Mouse (Mus musculus) embryonic facial prominence, embryonic 15.5 days (tissue): ENCODE measurements around the gene Xbp1. TPM values are rescaled to one million over a fixed set of nuclear protein-coding genes. Genes with fewer than 3 reads are reported as not detected.
"Not testable (repeated sequence)": the region's sequence is repeated elsewhere in the genome, so short reads cannot be mapped to it uniquely, and the experiment has no call there.

Experiments used
- ATAC-seq: fragments of 200-750 bp; cut with Nextera tagmentation; 2 replicates; pipeline ENCODE4 v1.8.0; 2017; ENCODE audit warnings: low read depth, moderate TSS enrichment; ENCODE audit not compliant: insufficient number of reproducible peaks, low FRiP score, low TSS enrichment
- H3K27ac ChIP-seq: fragments of 300-500 bp; sonication (generic); replicated peaks from 2 replicates; pipeline ENCODE4 v1.5.1; 2015; ENCODE audit warnings: mild to moderate bottlenecking, inconsistent platforms
- H3K27me3 ChIP-seq: fragments of 300-500 bp; sonication (generic); 2 replicates; pipeline ENCODE4 v1.6.1; 2015; ENCODE audit warnings: inconsistent platforms
- H3K36me3 ChIP-seq: fragments of 300-500 bp; sonication (generic); 2 replicates; pipeline ENCODE4 v1.6.1; 2015; ENCODE audit warnings: mild to moderate bottlenecking, inconsistent platforms
- H3K4me1 ChIP-seq: fragments of 300-500 bp; sonication (generic); 2 replicates; pipeline ENCODE4 v1.6.1; 2015; ENCODE audit warnings: inconsistent platforms
- H3K4me2 ChIP-seq: fragments of 300-500 bp; sonication (generic); replicated peaks from 2 replicates; pipeline ENCODE4 v1.6.1; 2015; ENCODE audit warnings: mild to moderate bottlenecking, inconsistent platforms
- H3K4me3 ChIP-seq: fragments of 300-500 bp; sonication (generic); replicated peaks from 2 replicates; pipeline ENCODE4 v1.5.1; 2015; ENCODE audit warnings: mild to moderate bottlenecking, inconsistent platforms
- H3K9ac ChIP-seq: fragments of 300-500 bp; sonication (generic); 2 replicates; pipeline ENCODE4 v1.6.1; 2015; ENCODE audit warnings: inconsistent platforms
- H3K9me3 ChIP-seq: fragments of 300-500 bp; sonication (generic); replicated peaks from 2 replicates; pipeline ENCODE4 v1.6.1; 2016; ENCODE audit warnings: inconsistent platforms
- WGBS: fragments of 180-500 bp; shearing (Covaris S2); methylation state at CpG from one replicate; pipeline ENCODE4 v1.1.7; 2015; 5-methylcytosine and 5-hydroxymethylcytosine counted together
- polyA plus RNA-seq: library from polyadenylated mRNA; unstranded; fragments of >200 nt; fragmentation: Nextera tagmentation; extraction: Ambion mirVana; gene quantifications from 2 replicates; pipeline ENCODE4 v1.2.1, GENCODE M21; 2015

Gene Xbp1
- 209 and 218 TPM in 2 replicates for polyA plus RNA-seq

DNA sequence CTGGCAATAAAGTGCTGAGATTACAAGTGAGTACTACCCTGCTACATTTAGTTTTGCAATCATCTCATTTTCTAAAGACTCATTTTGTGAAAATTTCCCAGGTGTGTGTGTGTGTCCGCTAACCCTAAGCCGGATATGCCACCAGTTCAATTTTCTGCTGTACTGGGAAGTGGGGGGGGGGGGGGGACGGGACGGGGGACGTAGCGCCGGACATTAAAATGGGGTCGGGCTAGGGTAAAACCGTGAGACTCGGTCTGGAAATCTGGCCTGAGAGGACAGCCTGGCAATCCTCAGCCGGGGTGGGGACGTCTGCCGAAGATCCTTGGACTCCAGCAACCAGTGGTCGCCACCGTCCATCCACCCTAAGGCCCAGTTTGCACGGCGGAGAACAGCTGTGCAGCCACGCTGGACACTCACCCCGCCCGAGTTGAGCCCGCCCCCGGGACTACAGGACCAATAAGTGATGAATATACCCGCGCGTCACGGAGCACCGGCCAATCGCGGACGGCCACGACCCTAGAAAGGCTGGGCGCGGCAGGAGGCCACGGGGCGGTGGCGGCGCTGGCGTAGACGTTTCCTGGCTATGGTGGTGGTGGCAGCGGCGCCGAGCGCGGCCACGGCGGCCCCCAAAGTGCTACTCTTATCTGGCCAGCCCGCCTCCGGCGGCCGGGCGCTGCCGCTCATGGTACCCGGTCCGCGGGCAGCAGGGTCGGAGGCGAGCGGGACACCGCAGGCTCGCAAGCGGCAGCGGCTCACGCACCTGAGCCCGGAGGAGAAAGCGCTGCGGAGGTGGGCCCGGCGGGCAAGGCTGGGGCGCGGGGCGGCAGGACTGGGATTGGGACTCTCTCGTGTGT lies at the start of gene Xbp1:
TSS of gene Xbp1 (plus strand) at position 248 of the 854 bp plus-strand sequence.
- no peaks in the 10 kb centered on the region for H3K9me3 ChIP-seq
- H3K27me3 ChIP-seq = no peaks in the 10 kb centered on the region
- peak within 1 kb of the TSS; percentile 94 for H3K9ac ChIP-seq
- under 1% methylated on average over 70 of the region's 72 CpGs for WGBS
- H3K4me3 ChIP-seq = peak within 1 kb of the TSS; percentile 85
- peaks cover 30% of the 10 kb centered on the region for H3K36me3 ChIP-seq
- peak within 1 kb of the TSS; percentile 52 for H3K4me2 ChIP-seq
- peaks cover 27% of the 10 kb centered on the region for H3K4me1 ChIP-seq
- peak within 1 kb of the TSS; percentile 93 for H3K27ac ChIP-seq
- ATAC-seq = peak; percentile 97

DNA sequence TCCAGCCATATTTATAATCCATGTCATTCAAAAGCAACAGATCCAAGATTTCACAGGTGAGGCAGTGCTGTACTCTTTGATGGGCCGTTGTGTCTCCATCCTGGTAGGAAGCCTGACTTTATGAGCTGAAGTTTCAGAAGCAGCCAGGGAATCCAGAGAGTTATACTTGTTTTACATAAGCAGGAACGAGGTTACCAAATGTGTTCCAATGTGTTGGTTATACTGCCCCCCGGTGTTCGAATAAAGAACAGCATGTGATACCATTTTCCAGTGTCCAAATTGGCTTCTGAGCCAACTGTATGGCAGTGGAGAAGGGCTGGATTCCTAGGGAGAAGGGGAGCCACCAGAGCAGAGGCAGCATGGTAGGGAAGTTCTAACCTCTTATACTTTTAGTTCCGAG lies 46.3 kb upstream of the Xbp1 start:
- Histone ChIP-seq H3K4me1 (no peaks in the 10 kb centered on the region), H3K9ac (no peak overlapping the region), H3K36me3 (no peaks in the 10 kb centered on the region), H3K27ac (no peak overlapping the region), H3K27me3 (no peaks in the 10 kb centered on the region), H3K4me2 (no peak overlapping the region), H3K9me3 (no peaks in the 10 kb centered on the region), H3K4me3 (no peak overlapping the region)
- ATAC-seq = no peak
- WGBS = 20% methylated on average over 5 of the region's 5 CpGs

GRCm38 (mm10) chr11:5475556-5476118 lies 44.8 kb upstream of the Xbp1 start:
- H3K9me3 ChIP-seq, H3K4me1 ChIP-seq, H3K27me3 ChIP-seq, H3K9ac ChIP-seq, H3K36me3 ChIP-seq, ATAC-seq, H3K27ac ChIP-seq, H3K4me2 ChIP-seq, H3K4me3 ChIP-seq: not testable (repeated sequence)
- WGBS = 84% methylated on average over 2 of the region's 2 CpGs

GRCm38 (mm10) chr11:5476806-5477205 lies 43.7 kb upstream of the Xbp1 start:
- no peak overlapping the region for H3K27ac ChIP-seq
- 82% methylated on average over 4 of the region's 4 CpGs for WGBS
- H3K27me3 ChIP-seq = no peaks in the 10 kb centered on the region
- no peaks in the 10 kb centered on the region for H3K36me3 ChIP-seq
- H3K9me3 ChIP-seq = no peaks in the 10 kb centered on the region
- no peak for ATAC-seq
- no peak overlapping the region for H3K9ac ChIP-seq
- H3K4me2 ChIP-seq = no peak overlapping the region
- no peak overlapping the region for H3K4me3 ChIP-seq
- H3K4me1 ChIP-seq = no peaks in the 10 kb centered on the region

DNA sequence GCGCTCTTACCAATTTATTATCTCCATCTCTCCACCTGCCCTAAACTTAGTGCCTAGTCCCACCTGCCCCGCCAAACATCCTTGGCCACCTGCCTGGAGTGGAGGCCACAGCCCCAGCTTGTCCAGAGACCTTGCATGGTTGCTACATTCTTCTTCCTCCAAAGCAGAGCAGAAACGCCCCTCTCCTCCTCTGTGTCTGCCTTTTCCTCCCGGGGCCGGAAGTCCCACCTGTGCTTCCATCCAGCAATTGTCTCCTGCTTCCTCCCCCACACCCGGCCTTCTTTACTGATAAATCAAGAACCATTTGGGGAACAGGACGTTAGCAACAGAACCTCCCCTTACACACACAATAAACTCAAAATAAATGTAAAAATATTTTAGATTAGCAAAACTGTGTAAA lies 42.3 kb upstream of the Xbp1 start:
- no peak for ATAC-seq
- Histone ChIP-seq H3K27me3 (no peaks in the 10 kb centered on the region), H3K9me3 (no peaks in the 10 kb centered on the region), H3K9ac (no peak overlapping the region), H3K36me3 (no peaks in the 10 kb centered on the region), H3K4me2 (no peak overlapping the region), H3K27ac (no peak overlapping the region), H3K4me3 (no peak overlapping the region), H3K4me1 (no peaks in the 10 kb centered on the region)
- WGBS = 81% methylated on average over 7 of the region's 7 CpGs

DNA sequence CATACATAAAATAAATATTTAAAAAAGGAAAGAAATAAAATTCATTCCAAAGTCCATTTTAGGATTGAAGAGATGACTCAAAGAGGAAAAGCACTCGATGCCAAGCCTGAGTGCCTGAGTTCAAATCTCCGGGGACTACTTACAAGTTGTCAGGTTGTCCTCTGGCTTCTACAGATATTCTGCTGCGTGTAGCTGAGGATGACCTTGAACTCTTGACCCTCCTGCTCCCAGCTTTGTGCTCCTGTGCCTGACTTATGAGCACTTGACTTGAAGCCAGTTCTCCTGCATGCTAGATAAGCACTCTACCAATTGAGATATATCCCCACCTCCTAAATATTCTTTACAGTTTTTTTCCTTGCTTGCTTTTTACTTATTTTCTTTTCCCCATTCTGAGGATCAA lies 41.6 kb upstream of the Xbp1 start:
- Histone ChIP-seq H3K9ac (no peak overlapping the region), H3K27ac (no peak overlapping the region), H3K36me3 (no peaks in the 10 kb centered on the region), H3K4me2 (no peak overlapping the region), H3K27me3 (no peaks in the 10 kb centered on the region), H3K4me3 (no peak overlapping the region), H3K4me1 (no peaks in the 10 kb centered on the region), H3K9me3 (no peaks in the 10 kb centered on the region)
- ATAC-seq = no peak
- 84% methylated on average over 3 of the region's 3 CpGs for WGBS

GRCm38 (mm10) chr11:5482581-5482980 lies 37.9 kb upstream of the Xbp1 start:
- Histone ChIP-seq H3K36me3 (no peaks in the 10 kb centered on the region), H3K4me3 (no peak overlapping the region), H3K9ac (no peak overlapping the region), H3K4me1 (no peaks in the 10 kb centered on the region), H3K27ac (no peak overlapping the region), H3K27me3 (no peaks in the 10 kb centered on the region), H3K9me3 (no peaks in the 10 kb centered on the region), H3K4me2 (no peak overlapping the region)
- WGBS = 86% methylated on average over 13 of the region's 13 CpGs
- no peak for ATAC-seq

DNA sequence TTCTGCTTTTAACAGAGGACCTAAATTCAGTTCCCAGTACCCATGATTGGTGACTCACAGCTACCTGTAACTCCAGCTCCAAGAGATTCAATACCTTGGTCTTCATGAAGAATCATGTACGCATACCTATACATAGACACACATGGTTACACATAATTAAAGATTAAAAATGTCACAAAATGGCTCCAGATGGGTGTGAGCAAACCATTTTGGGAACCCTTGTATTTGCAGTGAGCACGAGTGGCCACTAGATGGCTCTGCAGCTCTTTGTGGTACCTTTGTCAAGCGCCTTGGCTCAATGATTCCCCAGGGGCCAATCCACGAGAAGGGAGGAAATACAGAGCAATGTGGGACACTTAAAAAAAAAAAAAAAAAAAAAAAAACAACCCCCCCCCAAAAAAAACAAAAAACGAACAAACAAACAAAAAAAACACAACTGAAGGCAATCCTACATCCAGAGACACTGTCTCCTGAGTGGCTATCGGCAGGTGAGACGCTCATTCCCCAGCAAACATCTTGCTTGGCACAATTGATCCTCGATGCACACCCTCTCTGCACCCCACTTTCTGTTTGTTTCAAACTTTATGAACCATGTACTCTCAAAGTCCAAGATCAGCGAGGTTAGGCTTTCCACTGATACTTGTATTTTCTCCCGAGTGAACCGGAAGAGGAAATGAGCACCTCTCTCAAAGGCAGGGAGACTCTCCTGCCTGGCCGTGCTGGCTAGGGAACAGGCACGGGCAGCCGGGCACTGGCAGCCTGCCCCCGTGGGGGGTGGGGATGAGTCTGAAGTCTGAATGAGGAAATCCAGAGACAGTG lies 35.1 kb upstream of the Xbp1 start:
- H3K9me3 ChIP-seq = no peaks in the 10 kb centered on the region
- H3K27me3 ChIP-seq = no peaks in the 10 kb centered on the region
- H3K9ac ChIP-seq = no peak overlapping the region; the same call in 1 of the 2 replicates
- peak overlapping the region; percentile 69 for H3K4me2 ChIP-seq
- no peaks in the 10 kb centered on the region for H3K4me1 ChIP-seq
- H3K27ac ChIP-seq = no peak overlapping the region; the same call in 1 of the 2 replicates
- ATAC-seq = peak; percentile 57
- 15% methylated on average over 15 of the region's 15 CpGs for whole genome bisulfite sequencing
- H3K36me3 ChIP-seq = no peaks in the 10 kb centered on the region
- H3K4me3 ChIP-seq = peak overlapping the region; percentile 42

DNA sequence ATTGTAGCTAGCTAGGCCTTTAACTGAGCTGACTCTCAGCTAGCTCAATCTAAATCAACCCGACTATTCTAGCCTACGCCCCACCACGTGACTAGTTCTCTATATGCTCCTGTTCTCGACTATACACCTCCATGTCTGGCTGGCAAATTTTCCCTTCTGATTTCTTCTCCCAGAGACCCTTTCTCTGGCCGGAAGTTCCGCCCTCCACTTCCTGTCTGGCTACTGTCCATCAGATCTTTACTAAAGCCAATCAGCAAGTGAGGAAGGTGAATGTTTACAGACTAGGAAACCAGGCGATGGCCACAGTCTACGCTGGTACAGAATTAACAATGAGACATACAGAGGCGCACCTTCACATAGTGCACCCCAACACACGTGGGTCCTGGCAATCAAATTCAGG lies 31.0 kb upstream of the Xbp1 start:
- WGBS = 85% methylated on average over 10 of the region's 10 CpGs
- ATAC-seq, H3K4me2 ChIP-seq: not testable (repeated sequence)

GRCm38 (mm10) chr11:5490989-5491656 lies 29.3 kb upstream of the Xbp1 start:
- ATAC-seq = no peak
- no peak overlapping the region for H3K9ac ChIP-seq
- H3K27ac ChIP-seq = no peak overlapping the region
- no peak overlapping the region for H3K4me2 ChIP-seq
- 78% methylated on average over 10 of the region's 10 CpGs for WGBS
- H3K36me3 ChIP-seq = no peaks in the 10 kb centered on the region
- H3K4me1 ChIP-seq = no peaks in the 10 kb centered on the region
- no peaks in the 10 kb centered on the region for H3K27me3 ChIP-seq
- no peaks in the 10 kb centered on the region for H3K9me3 ChIP-seq
- H3K4me3 ChIP-seq = no peak overlapping the region

More for the DNA sequence above, 31.0 kb upstream of the Xbp1 start:
- H3K9ac ChIP-seq, H3K36me3 ChIP-seq, H3K4me1 ChIP-seq, H3K4me3 ChIP-seq, H3K9me3 ChIP-seq, H3K27me3 ChIP-seq, H3K27ac ChIP-seq: not testable (repeated sequence)

- Histone ChIP-seq H3K36me3 (no peaks in the 10 kb centered on the region), H3K27ac (no peak overlapping the region), H3K4me2 (no peak overlapping the region), H3K9me3 (no peaks in the 10 kb centered on the region), H3K4me3 (no peak overlapping the region), H3K27me3 (no peaks in the 10 kb centered on the region), H3K9ac (no peak overlapping the region), H3K4me1 (no peaks in the 10 kb centered on the region)
- WGBS = 54% methylated on average over 7 of the region's 7 CpGs
- ATAC-seq = no peak
Observed at GRCm38 (mm10) chr11:5491912-5492311, 28.5 kb upstream of the Xbp1 start.
